Mouse (Mus musculus): Measurements from ENCODE around the gene Sema4d. TPM values are rescaled to one million over a fixed set of nuclear protein-coding genes. Genes with fewer than 3 reads are reported as not detected.

The Sema4d gene
- polyA plus RNA-seq, 1 experiment from 2014 or later: 10.5 TPM

- Histone ChIP-seq H3K27me3 (no peaks in the 10 kb centered on the region), H3K4me3 (no peak overlapping the region), H3K4me1 (replicated peaks) (peaks cover 51% of the 10 kb centered on the region), H3K4me2 (no peak overlapping the region), H3K9ac (no peak overlapping the region), H3K36me3 (no peaks in the 10 kb centered on the region), H3K9me3 (no peaks in the 10 kb centered on the region), H3K27ac (no peak overlapping the region)
- 66% methylated on average over 13 of the region's 13 CpGs for WGBS
- ATAC-seq (ENCODE audit: low FRiP score): no peak
These were observed 38.9 kb downstream of the Sema4d start for GRCm38 (mm10) chr13:51754559-51755126.

- H3K4me2 ChIP-seq: no peak overlapping the region
- H3K4me1 ChIP-seq (replicated peaks): peaks cover 51% of the 10 kb centered on the region
- H3K27me3 ChIP-seq: no peaks in the 10 kb centered on the region
- peak overlapping the region; percentile 39; the same call in 1 of the 2 replicates for H3K9ac ChIP-seq
- no peak overlapping the region for H3K27ac ChIP-seq
- no peaks in the 10 kb centered on the region for H3K9me3 ChIP-seq
- H3K4me3 ChIP-seq: no peak overlapping the region
- ATAC-seq (ENCODE audit: low FRiP score): no peak
- WGBS: 44% methylated on average over 5 of the region's 5 CpGs
- H3K36me3 ChIP-seq: no peaks in the 10 kb centered on the region
These were observed 39.6 kb downstream of the Sema4d start for GRCm38 (mm10) chr13:51753802-51754444.

- peak overlapping the region; percentile 69 for H3K27ac ChIP-seq
- H3K36me3 ChIP-seq: no peaks in the 10 kb centered on the region
- peak; percentile 56 for ATAC-seq (ENCODE audit: low FRiP score)
- H3K4me1 ChIP-seq (replicated peaks): peaks cover 51% of the 10 kb centered on the region
- no peaks in the 10 kb centered on the region for H3K9me3 ChIP-seq
- H3K4me3 ChIP-seq: no peak overlapping the region
- H3K27me3 ChIP-seq: no peaks in the 10 kb centered on the region
- H3K4me2 ChIP-seq: no peak overlapping the region
- 22% methylated on average over 6 of the region's 6 CpGs for WGBS
- peak overlapping the region; percentile 39 for H3K9ac ChIP-seq
These were observed 40.4 kb downstream of the Sema4d start for GRCm38 (mm10) chr13:51753168-51753465.

GRCm38 (mm10) chr13:51752346-51753167, 41.0 kb downstream of the Sema4d start:
- WGBS: 42% methylated on average over 15 of the region's 15 CpGs
- H3K4me3 ChIP-seq: no peak overlapping the region
- no peaks in the 10 kb centered on the region for H3K27me3 ChIP-seq
- H3K36me3 ChIP-seq: no peaks in the 10 kb centered on the region
- no peak overlapping the region for H3K4me2 ChIP-seq
- H3K4me1 ChIP-seq (replicated peaks): peaks cover 56% of the 10 kb centered on the region
- H3K9me3 ChIP-seq: no peaks in the 10 kb centered on the region
- peak overlapping the region; percentile 39 for H3K9ac ChIP-seq
- no peak; the same call in 1 of the 2 replicates for ATAC-seq (ENCODE audit: low FRiP score)
- peak overlapping the region; percentile 69 for H3K27ac ChIP-seq

GRCm38 (mm10) chr13:51749578-51750345, 43.8 kb downstream of the Sema4d start:
- Histone ChIP-seq H3K4me2 (no peak overlapping the region), H3K4me1 (replicated peaks) (peaks cover 49% of the 10 kb centered on the region), H3K9me3 (no peaks in the 10 kb centered on the region), H3K27ac (no peak overlapping the region), H3K4me3 (no peak overlapping the region), H3K9ac (no peak overlapping the region), H3K36me3 (no peaks in the 10 kb centered on the region), H3K27me3 (no peaks in the 10 kb centered on the region)
- WGBS: 84% methylated on average over 14 of the region's 14 CpGs
- no peak for ATAC-seq (ENCODE audit: low FRiP score)

GRCm38 (mm10) chr13:51748009-51748552, 45.5 kb downstream of the Sema4d start:
- Histone ChIP-seq H3K9ac (no peak overlapping the region), H3K4me1 (replicated peaks) (peaks cover 32% of the 10 kb centered on the region), H3K36me3 (no peaks in the 10 kb centered on the region), H3K4me2 (no peak overlapping the region), H3K9me3 (no peaks in the 10 kb centered on the region), H3K27ac (no peak overlapping the region), H3K4me3 (no peak overlapping the region), H3K27me3 (no peaks in the 10 kb centered on the region)
- 63% methylated on average over 12 of the region's 12 CpGs for WGBS
- ATAC-seq (ENCODE audit: low FRiP score): peak; percentile 25; the same call in 1 of the 2 replicates

- Histone ChIP-seq H3K9me3 (no peaks in the 10 kb centered on the region), H3K9ac (no peak overlapping the region), H3K4me3 (no peak overlapping the region), H3K36me3 (no peaks in the 10 kb centered on the region), H3K4me2 (no peak overlapping the region), H3K27ac (no peak overlapping the region), H3K27me3 (no peaks in the 10 kb centered on the region), H3K4me1 (replicated peaks) (peaks cover 22% of the 10 kb centered on the region)
- ATAC-seq (ENCODE audit: low FRiP score): no peak
- WGBS: 90% methylated on average over 7 of the region's 7 CpGs
These were observed 46.5 kb downstream of the Sema4d start for GRCm38 (mm10) chr13:51747069-51747468.

- H3K27me3 ChIP-seq: no peaks in the 10 kb centered on the region
- H3K4me3 ChIP-seq: no peak overlapping the region
- H3K9ac ChIP-seq: no peak overlapping the region
- H3K27ac ChIP-seq: no peak overlapping the region
- no peak overlapping the region for H3K4me2 ChIP-seq
- no peak for ATAC-seq (ENCODE audit: low FRiP score)
- peaks cover 25% of the 10 kb centered on the region for H3K4me1 ChIP-seq (replicated peaks)
- H3K9me3 ChIP-seq: no peaks in the 10 kb centered on the region
- WGBS: 67% methylated on average over 5 of the region's 5 CpGs
- H3K36me3 ChIP-seq: no peaks in the 10 kb centered on the region
These were observed 47.7 kb downstream of the Sema4d start for GRCm38 (mm10) chr13:51745862-51746261.

- H3K4me2 ChIP-seq: no peak overlapping the region
- no peak overlapping the region for H3K4me3 ChIP-seq
- H3K4me1 ChIP-seq (replicated peaks): peaks cover 25% of the 10 kb centered on the region
- H3K36me3 ChIP-seq: no peaks in the 10 kb centered on the region
- no peaks in the 10 kb centered on the region for H3K9me3 ChIP-seq
- no peak overlapping the region for H3K9ac ChIP-seq
- H3K27ac ChIP-seq: no peak overlapping the region
- no peaks in the 10 kb centered on the region for H3K27me3 ChIP-seq
- no peak for ATAC-seq (ENCODE audit: low FRiP score)
- WGBS: 73% methylated on average over 3 of the region's 3 CpGs
These were observed 49.7 kb downstream of the Sema4d start for GRCm38 (mm10) chr13:51743855-51744254.

GRCm38 (mm10) chr13:51742551-51743052, 50.9 kb downstream of the Sema4d start:
- no peak overlapping the region for H3K4me2 ChIP-seq
- WGBS: 74% methylated on average over 10 of the region's 10 CpGs
- no peaks in the 10 kb centered on the region for H3K9me3 ChIP-seq
- H3K4me3 ChIP-seq: no peak overlapping the region
- peaks cover 18% of the 10 kb centered on the region; the same call in 1 of the 2 replicates for H3K4me1 ChIP-seq (replicated peaks)
- H3K36me3 ChIP-seq: no peaks in the 10 kb centered on the region
- H3K27me3 ChIP-seq: no peaks in the 10 kb centered on the region
- no peak for ATAC-seq (ENCODE audit: low FRiP score)
- no peak overlapping the region for H3K27ac ChIP-seq
- H3K9ac ChIP-seq: no peak overlapping the region

GRCm38 (mm10) chr13:51740776-51741175, 52.8 kb downstream of the Sema4d start:
- Histone ChIP-seq H3K4me2 (no peak overlapping the region), H3K36me3 (no peaks in the 10 kb centered on the region), H3K4me1 (replicated peaks) (peaks cover 17% of the 10 kb centered on the region; the same call in 1 of the 2 replicates), H3K27me3 (no peaks in the 10 kb centered on the region), H3K9ac (no peak overlapping the region), H3K9me3 (no peaks in the 10 kb centered on the region), H3K27ac (no peak overlapping the region), H3K4me3 (no peak overlapping the region)
- no peak for ATAC-seq (ENCODE audit: low FRiP score)
- 93% methylated on average over 5 of the region's 5 CpGs for WGBS

- WGBS: 91% methylated on average over 1 of the region's 1 CpGs
- no peak overlapping the region for H3K27ac ChIP-seq
- peaks cover 11% of the 10 kb centered on the region; the same call in 1 of the 2 replicates for H3K4me1 ChIP-seq (replicated peaks)
- no peaks in the 10 kb centered on the region for H3K36me3 ChIP-seq
- H3K4me3 ChIP-seq: no peak overlapping the region
- no peaks in the 10 kb centered on the region for H3K9me3 ChIP-seq
- no peak overlapping the region for H3K9ac ChIP-seq
- no peaks in the 10 kb centered on the region for H3K27me3 ChIP-seq
- H3K4me2 ChIP-seq: no peak overlapping the region
- no peak for ATAC-seq (ENCODE audit: low FRiP score)
These were observed 53.8 kb downstream of the Sema4d start for GRCm38 (mm10) chr13:51739713-51740112.

All from hindbrain, embryonic 13.5 days (tissue).